Mouse (Mus musculus): Measurements from ENCODE around the gene Tekt5. TPM values are rescaled to one million over a fixed set of nuclear protein-coding genes. Genes with fewer than 3 reads are reported as not detected.
A peak's percentile ranks its signal among the peaks of the same experiment; 100 is the strongest.

The Tekt5 gene
- total RNA-seq (2021), result under 1 TPM in 1 of 2 experiments, not detected in 1; 0.15 TPM
- long read RNA-seq, experiment 1, result 0 reads
- long read RNA-seq, experiment 2, result 0 reads

GRCm38 (mm10) chr16:10394699-10395540 lies at the start of gene Tekt5:
Tekt5 (minus strand) TSS chr16:10395490.
- DNase-seq, result peak; percentile 52

- no peak for DNase-seq
These were observed 48.4 kb upstream of the Tekt5 start for GRCm38 (mm10) chr16:10443723-10444122.

- no peak for DNase-seq
These were observed 46.5 kb upstream of the Tekt5 start for GRCm38 (mm10) chr16:10441761-10442160.

GRCm38 (mm10) chr16:10441328-10441727 lies 46.0 kb upstream of the Tekt5 start:
- DNase-seq, result no peak

- no peak for DNase-seq
These were observed 42.8 kb upstream of the Tekt5 start for GRCm38 (mm10) chr16:10438055-10438454.

- no peak for DNase-seq
These were observed 40.9 kb upstream of the Tekt5 start for GRCm38 (mm10) chr16:10436166-10436565.

- DNase-seq, result no peak
These were observed 38.1 kb upstream of the Tekt5 start for GRCm38 (mm10) chr16:10433344-10433743.

GRCm38 (mm10) chr16:10432387-10432786 lies 37.1 kb upstream of the Tekt5 start:
- DNase-seq, result no peak

- DNase-seq, result no peak
These were observed 36.6 kb upstream of the Tekt5 start for GRCm38 (mm10) chr16:10431911-10432310.

- no peak for DNase-seq
These were observed 25.3 kb upstream of the Tekt5 start for GRCm38 (mm10) chr16:10420447-10421054.

- DNase-seq, result no peak
These were observed 22.5 kb upstream of the Tekt5 start for GRCm38 (mm10) chr16:10417723-10418259.

- no peak for DNase-seq
These were observed 21.6 kb upstream of the Tekt5 start for GRCm38 (mm10) chr16:10416866-10417265.

- peak; percentile 48 for DNase-seq
These were observed 20.7 kb upstream of the Tekt5 start for GRCm38 (mm10) chr16:10415976-10416375.

- peak; percentile 93 for DNase-seq
These were observed 16.8 kb upstream of the Tekt5 start, which contains the start of gene Nubp1 for GRCm38 (mm10) chr16:10411764-10412746. Nubp1 (plus strand) TSS chr16:10411948.

- peak; percentile 90 for DNase-seq
These were observed 3.9 kb upstream of the Tekt5 start for GRCm38 (mm10) chr16:10399160-10399559.

GRCm38 (mm10) chr16:10398755-10399154 lies 3.5 kb upstream of the Tekt5 start:
- DNase-seq, result no peak

- no peak for DNase-seq
These were observed 2.7 kb downstream of the Tekt5 start for GRCm38 (mm10) chr16:10392587-10392986.

GRCm38 (mm10) chr16:10388634-10389365 lies 6.5 kb downstream of the Tekt5 start:
- DNase-seq, result no peak

GRCm38 (mm10) chr16:10385261-10385660 lies 10.0 kb downstream of the Tekt5 start:
- no peak for DNase-seq

- DNase-seq, result no peak
These were observed 10.7 kb downstream of the Tekt5 start for GRCm38 (mm10) chr16:10384544-10384943.

- DNase-seq, result peak; percentile 19
These were observed 11.2 kb downstream of the Tekt5 start for GRCm38 (mm10) chr16:10384060-10384497.

Measured in adrenal gland, postnatal 10 days (tissue).